Mouse (Mus musculus) forebrain, embryonic 10.5 days (tissue): ENCODE results near the gene Shisa5. TPM values are rescaled to one million over a fixed set of nuclear protein-coding genes. Genes with fewer than 3 reads are reported as not detected.

Experiments
- DNase-seq: peaks from one replicate; pipeline ENCODE4 v3.0.0-alpha.2; 2017; ENCODE audit warnings: low spot score; ENCODE audit errors: extremely low spot score
- H3K27ac ChIP-seq: fragments of 300-500 bp; sonication (generic); 2 replicates; pipeline ENCODE4 v1.5.1; 2016; ENCODE audit warnings: mild to moderate bottlenecking
- H3K27me3 ChIP-seq: fragments of 300-500 bp; sonication (generic); 2 replicates; pipeline ENCODE4 v1.6.1; 2016; ENCODE audit warnings: mild to moderate bottlenecking; ENCODE audit not compliant: poor library complexity, severe bottlenecking
- H3K36me3 ChIP-seq: fragments of 300-500 bp; sonication (generic); replicated peaks from 2 replicates; pipeline ENCODE4 v1.6.1; 2016; ENCODE audit warnings: mild to moderate bottlenecking, moderate library complexity
- H3K4me1 ChIP-seq: fragments of 300-500 bp; sonication (generic); 2 replicates; pipeline ENCODE4 v1.6.1; 2016
- H3K4me3 ChIP-seq: fragments of 300-500 bp; sonication (generic); 2 replicates; pipeline ENCODE4 v1.5.1; 2016; ENCODE audit warnings: mild to moderate bottlenecking, moderate library complexity
- H3K9me3 ChIP-seq: fragments of 300-500 bp; sonication (generic); 2 replicates; pipeline ENCODE4 v1.6.1; 2016; ENCODE audit warnings: mild to moderate bottlenecking, moderate library complexity
- WGBS: fragments of 180-500 bp; shearing (Covaris S2); methylation state at CpG from one replicate; pipeline ENCODE4 v1.1.7; 2016; 5-methylcytosine and 5-hydroxymethylcytosine counted together
- polyA plus RNA-seq: library from polyadenylated mRNA; unstranded; fragments of >200 nt; fragmentation: Nextera tagmentation; extraction: Ambion mirVana; gene quantifications from 2 replicates; pipeline ENCODE4 v1.2.1, GENCODE M21; 2016

Gene Shisa5
- polyA plus RNA-seq, 1 experiment from 2014 or later: 29.7 TPM

DNA sequence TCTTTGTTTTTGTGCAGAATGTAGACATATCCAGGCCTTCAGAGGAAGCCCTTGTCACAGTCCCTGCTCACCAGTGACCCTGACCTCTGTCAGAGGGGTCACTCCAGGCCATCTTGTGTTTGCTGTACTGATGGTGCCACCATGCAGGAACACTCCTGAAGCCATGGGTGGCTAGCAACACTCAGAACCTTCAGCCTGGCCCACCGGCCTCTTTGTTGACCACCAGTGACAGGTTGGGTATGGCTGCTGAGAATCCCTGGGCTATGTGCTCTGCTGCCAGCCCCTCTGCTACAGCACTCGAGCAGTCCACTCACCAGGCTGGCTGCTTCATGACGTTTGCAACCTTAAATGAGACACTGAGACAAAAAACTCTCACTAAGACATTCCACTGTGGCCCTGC is 8.1 kb upstream of the Shisa5 start:
- H3K4me1 ChIP-seq: no peaks in the 10 kb centered on the region
- no peaks in the 10 kb centered on the region for H3K9me3 ChIP-seq
- no peak overlapping the region for H3K4me3 ChIP-seq
- no peaks in the 10 kb centered on the region for H3K27me3 ChIP-seq
- 0 out of 2 replicates have a peak overlapping the region, but pooled peaks have one; percentile 2 for H3K27ac ChIP-seq
- no peak for DNase-seq
- no peaks in the 10 kb centered on the region; the same call in 1 of the 2 replicates for H3K36me3 ChIP-seq
- WGBS: 68% methylated on average over 3 of the region's 3 CpGs

DNA sequence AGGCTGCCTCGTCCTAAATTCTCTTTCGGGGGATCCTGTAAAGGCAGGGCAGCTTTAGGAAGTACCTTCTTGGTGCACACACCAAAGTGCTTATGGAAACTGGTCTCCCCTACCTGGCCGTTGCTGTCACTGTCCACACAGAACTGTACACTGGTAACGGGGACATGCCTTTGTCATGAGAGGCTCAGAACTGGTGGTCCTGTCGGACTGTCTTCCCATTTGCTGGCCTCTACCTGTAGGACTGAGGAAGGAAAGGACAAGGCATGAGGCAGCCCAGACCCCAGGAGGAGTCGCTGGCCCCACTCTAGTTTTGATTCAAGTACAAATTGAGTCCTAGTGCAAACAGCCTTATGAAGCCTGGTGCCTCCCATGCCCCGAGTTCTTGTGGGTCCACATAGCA is 7.4 kb upstream of the Shisa5 start:
- no peaks in the 10 kb centered on the region for H3K27me3 ChIP-seq
- 91% methylated on average over 7 of the region's 7 CpGs for WGBS
- no peaks in the 10 kb centered on the region for H3K9me3 ChIP-seq
- H3K27ac ChIP-seq: no peak overlapping the region
- no peak overlapping the region for H3K4me3 ChIP-seq
- H3K4me1 ChIP-seq: no peaks in the 10 kb centered on the region
- no peak for DNase-seq
- no peaks in the 10 kb centered on the region; the same call in 1 of the 2 replicates for H3K36me3 ChIP-seq

- no peaks in the 10 kb centered on the region for H3K4me1 ChIP-seq
- H3K27me3 ChIP-seq: no peaks in the 10 kb centered on the region
- no peak overlapping the region for H3K4me3 ChIP-seq
- WGBS: 86% methylated on average over 8 of the region's 8 CpGs
- H3K27ac ChIP-seq: no peak overlapping the region
- H3K36me3 ChIP-seq: no peaks in the 10 kb centered on the region; the same call in 1 of the 2 replicates
- DNase-seq: no peak
- no peaks in the 10 kb centered on the region for H3K9me3 ChIP-seq
These were observed 6.7 kb upstream of the Shisa5 start for GRCm38 (mm10) chr9:109031686-109032085.

DNA sequence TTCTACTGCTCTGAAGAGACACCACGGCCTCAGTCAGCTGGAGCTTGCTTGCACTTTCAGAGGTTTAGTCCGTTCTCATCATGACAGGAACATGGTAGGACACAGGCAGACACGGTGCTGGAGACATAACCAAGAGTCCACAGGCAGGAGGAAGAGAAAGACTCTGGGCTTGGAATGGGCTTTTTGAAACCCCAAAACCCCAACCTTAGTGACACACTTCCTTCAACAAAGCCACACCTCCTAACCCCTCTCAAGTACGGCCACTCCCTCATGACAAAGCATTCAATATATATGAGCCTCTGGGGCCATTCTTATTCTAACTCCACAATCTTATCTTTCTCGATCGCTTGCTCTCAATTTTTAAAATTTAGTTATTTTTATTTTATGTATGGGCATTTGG is 5.9 kb upstream of the Shisa5 start:
- no peak for DNase-seq
- Histone ChIP-seq H3K36me3 (no peaks in the 10 kb centered on the region; the same call in 1 of the 2 replicates), H3K27ac (no peak overlapping the region), H3K9me3 (no peaks in the 10 kb centered on the region), H3K4me1 (no peaks in the 10 kb centered on the region), H3K27me3 (no peaks in the 10 kb centered on the region), H3K4me3 (no peak overlapping the region)
- 89% methylated on average over 6 of the region's 6 CpGs for WGBS

- Histone ChIP-seq H3K4me1 (peaks cover 30% of the 10 kb centered on the region), H3K36me3 (no peaks in the 10 kb centered on the region), H3K9me3 (no peaks in the 10 kb centered on the region), H3K27me3 (peaks cover 14% of the 10 kb centered on the region), H3K4me3 (peak overlapping the region; percentile 82), H3K27ac (peak overlapping the region; percentile 88)
- no peak for DNase-seq
- 15% methylated on average over 8 of the region's 8 CpGs for WGBS
These were observed 568 bp downstream of the Shisa5 start for GRCm38 (mm10) chr9:109038901-109039364.

GRCm38 (mm10) chr9:109039681-109040080 is 1.3 kb downstream of the Shisa5 start:
- DNase-seq: no peak
- WGBS: 86% methylated on average over 4 of the region's 4 CpGs
- Histone ChIP-seq H3K9me3 (no peaks in the 10 kb centered on the region), H3K36me3 (no peaks in the 10 kb centered on the region), H3K4me3 (peak overlapping the region; percentile 82; the same call in 1 of the 2 replicates), H3K4me1 (peaks cover 30% of the 10 kb centered on the region), H3K27ac (no peak overlapping the region), H3K27me3 (peaks cover 14% of the 10 kb centered on the region)

- H3K9me3 ChIP-seq: no peaks in the 10 kb centered on the region
- no peak overlapping the region for H3K27ac ChIP-seq
- H3K4me1 ChIP-seq: peaks cover 30% of the 10 kb centered on the region
- DNase-seq: no peak
- 86% methylated on average over 8 of the region's 8 CpGs for WGBS
- H3K36me3 ChIP-seq: no peaks in the 10 kb centered on the region
- peaks cover 14% of the 10 kb centered on the region for H3K27me3 ChIP-seq
- H3K4me3 ChIP-seq: no peak overlapping the region
These were observed 1.9 kb downstream of the Shisa5 start for GRCm38 (mm10) chr9:109040216-109040615.

DNA sequence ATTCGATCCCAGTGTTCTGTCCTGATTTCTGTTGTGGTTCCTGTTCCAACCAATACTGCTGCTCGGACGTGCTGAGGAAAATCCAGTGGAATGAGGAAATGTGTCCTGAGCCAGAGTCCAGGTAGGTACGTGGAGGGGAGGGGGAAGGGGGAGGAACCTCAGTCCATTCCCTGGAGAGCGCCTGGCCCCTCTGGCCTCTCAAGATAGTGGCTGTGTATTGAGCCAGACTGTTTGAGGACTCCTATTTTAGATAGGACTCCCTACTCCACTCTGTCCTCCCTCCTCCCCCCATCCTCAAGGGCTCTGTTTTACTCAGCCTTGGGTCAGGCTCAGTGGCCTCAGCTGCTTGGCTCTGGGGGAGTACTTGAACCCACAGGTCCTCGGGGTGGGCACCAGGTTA is 2.5 kb downstream of the Shisa5 start:
- peaks cover 14% of the 10 kb centered on the region for H3K27me3 ChIP-seq
- H3K9me3 ChIP-seq: no peaks in the 10 kb centered on the region
- no peaks in the 10 kb centered on the region for H3K36me3 ChIP-seq
- no peak for DNase-seq
- 71% methylated on average over 6 of the region's 6 CpGs for WGBS
- H3K27ac ChIP-seq: no peak overlapping the region
- no peak overlapping the region for H3K4me3 ChIP-seq
- H3K4me1 ChIP-seq: peaks cover 30% of the 10 kb centered on the region

DNA sequence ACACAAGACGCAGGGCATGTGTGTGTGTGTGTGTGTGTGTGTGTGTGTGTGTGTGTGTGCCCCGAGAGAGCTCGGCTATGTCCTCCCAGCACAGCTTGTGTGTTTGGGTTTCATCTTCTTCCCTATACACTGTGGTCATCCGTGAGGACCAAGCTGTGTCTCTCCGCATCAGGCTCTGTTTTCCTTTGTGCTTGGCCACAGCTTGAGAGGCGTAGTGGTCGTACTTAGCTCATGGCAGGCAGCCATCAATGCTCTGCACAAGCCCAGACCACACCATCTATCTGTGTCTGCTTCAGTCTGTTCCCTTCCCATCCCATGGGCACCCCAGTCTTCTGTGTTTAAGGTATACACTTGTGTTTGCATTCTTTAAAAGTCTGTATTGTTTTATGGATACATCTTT is 3.0 kb downstream of the Shisa5 start:
- 88% methylated on average over 5 of the region's 7 CpGs for WGBS
- no peak overlapping the region for H3K27ac ChIP-seq
- H3K4me1 ChIP-seq: peaks cover 30% of the 10 kb centered on the region

GRCm38 (mm10) chr9:109046306-109046705 is 7.9 kb downstream of the Shisa5 start:
- no peaks in the 10 kb centered on the region for H3K9me3 ChIP-seq
- no peak overlapping the region for H3K27ac ChIP-seq
- 46% methylated on average over 5 of the region's 5 CpGs for WGBS
- H3K27me3 ChIP-seq: no peaks in the 10 kb centered on the region
- H3K4me3 ChIP-seq: no peak overlapping the region
- no peaks in the 10 kb centered on the region for H3K36me3 ChIP-seq
- H3K4me1 ChIP-seq: peaks cover under 1% of the 10 kb centered on the region; the same call in 1 of the 2 replicates
- peak; percentile 50 for DNase-seq

More for the DNA sequence above, 3.0 kb downstream of the Shisa5 start:
- Histone ChIP-seq H3K9me3 (no peaks in the 10 kb centered on the region), H3K36me3 (no peaks in the 10 kb centered on the region), H3K4me3 (no peak overlapping the region), H3K27me3 (peaks cover 14% of the 10 kb centered on the region)
- DNase-seq: no peak

GRCm38 (mm10) chr9:109049316-109049715 is 11.0 kb downstream of the Shisa5 start:
- Histone ChIP-seq H3K4me3 (no peak overlapping the region), H3K36me3 (peaks cover 3% of the 10 kb centered on the region; the same call in 1 of the 2 replicates), H3K27me3 (no peaks in the 10 kb centered on the region), H3K4me1 (peaks cover 12% of the 10 kb centered on the region), H3K9me3 (no peaks in the 10 kb centered on the region), H3K27ac (no peak overlapping the region)
- 87% methylated on average over 7 of the region's 7 CpGs for WGBS
- no peak for DNase-seq

- WGBS: 87% methylated on average over 9 of the region's 9 CpGs
- no peak overlapping the region for H3K4me3 ChIP-seq
- H3K36me3 ChIP-seq: peaks cover 3% of the 10 kb centered on the region; the same call in 1 of the 2 replicates
- H3K27me3 ChIP-seq: no peaks in the 10 kb centered on the region
- no peak overlapping the region for H3K27ac ChIP-seq
- H3K9me3 ChIP-seq: no peaks in the 10 kb centered on the region
- no peak for DNase-seq
- H3K4me1 ChIP-seq: peaks cover 20% of the 10 kb centered on the region
These were observed 11.8 kb downstream of the Shisa5 start for GRCm38 (mm10) chr9:109049996-109050673.

DNA sequence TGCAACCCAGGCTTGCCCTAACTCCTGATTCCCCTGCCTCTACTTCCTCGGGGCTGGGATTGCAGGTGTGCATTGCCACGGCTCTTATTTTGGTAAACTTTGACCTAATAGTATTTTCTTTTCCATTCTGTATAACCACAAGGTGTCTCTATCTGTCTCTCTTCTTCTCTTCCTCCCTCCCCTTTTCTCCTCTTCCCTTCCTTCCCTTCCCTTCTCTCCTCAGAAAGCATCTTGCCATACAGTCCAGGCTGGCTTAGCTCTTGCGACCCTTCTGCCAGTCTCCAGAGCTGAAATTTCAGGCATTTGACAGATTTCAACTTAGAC is 12.3 kb downstream of the Shisa5 start:
- 86% methylated on average over 3 of the region's 3 CpGs for WGBS
- peaks cover 3% of the 10 kb centered on the region; the same call in 1 of the 2 replicates for H3K36me3 ChIP-seq
- no peak for DNase-seq

More for the DNA sequence above, 12.3 kb downstream of the Shisa5 start:
- Histone ChIP-seq H3K4me1 (peaks cover 25% of the 10 kb centered on the region), H3K27me3 (no peaks in the 10 kb centered on the region), H3K27ac (no peak overlapping the region), H3K9me3 (no peaks in the 10 kb centered on the region), H3K4me3 (no peak overlapping the region)
